Mouse (Mus musculus) neural tube, embryonic 12.5 days (tissue): ENCODE measurements around the gene Gfy. TPM values are rescaled to one million over a fixed set of nuclear protein-coding genes. Genes with fewer than 3 reads are reported as not detected.

Experiments used
- ATAC-seq: fragments of 200-750 bp; cut with Nextera tagmentation; 2 replicates; pipeline ENCODE4 v1.8.0; 2017; ENCODE audit warnings: low read depth, mild to moderate bottlenecking, moderate TSS enrichment, moderate library complexity; ENCODE audit not compliant: low FRiP score
- H3K27ac ChIP-seq: fragments of 300-500 bp; sonication (generic); 2 replicates; pipeline ENCODE4 v1.5.1; 2016
- H3K27me3 ChIP-seq: fragments of 300-500 bp; sonication (generic); replicated peaks from 2 replicates; pipeline ENCODE4 v1.6.1; 2016; ENCODE audit warnings: mild to moderate bottlenecking
- H3K36me3 ChIP-seq: fragments of 300-500 bp; sonication (generic); 2 replicates; pipeline ENCODE4 v1.6.1; 2016; ENCODE audit warnings: mild to moderate bottlenecking
- H3K4me1 ChIP-seq: fragments of 300-500 bp; sonication (generic); 2 replicates; pipeline ENCODE4 v1.6.1; 2016
- H3K4me2 ChIP-seq: fragments of 300-500 bp; sonication (generic); replicated peaks from 2 replicates; pipeline ENCODE4 v1.6.1; 2016; ENCODE audit warnings: mild to moderate bottlenecking
- H3K4me3 ChIP-seq: fragments of 300-500 bp; sonication (generic); 2 replicates; pipeline ENCODE4 v1.5.1; 2016
- H3K9ac ChIP-seq: fragments of 300-500 bp; sonication (generic); 2 replicates; pipeline ENCODE4 v1.6.1; 2016; ENCODE audit warnings: mild to moderate bottlenecking
- H3K9me3 ChIP-seq: fragments of 300-500 bp; sonication (generic); 2 replicates; pipeline ENCODE4 v1.6.1; 2016; ENCODE audit warnings: mild to moderate bottlenecking
- WGBS: fragments of 180-500 bp; shearing (Covaris S2); methylation state at CpG from one replicate; pipeline ENCODE4 v1.1.7; 2016; 5-methylcytosine and 5-hydroxymethylcytosine counted together
- polyA plus RNA-seq: library from polyadenylated mRNA; unstranded; fragments of >200 nt; fragmentation: Nextera tagmentation; extraction: Ambion mirVana; gene quantifications from 2 replicates; pipeline ENCODE4 v1.2.1, GENCODE M21; 2016

Gene Gfy
- polyA plus RNA-seq, 1 experiment from 2014 or later: not detected

DNA sequence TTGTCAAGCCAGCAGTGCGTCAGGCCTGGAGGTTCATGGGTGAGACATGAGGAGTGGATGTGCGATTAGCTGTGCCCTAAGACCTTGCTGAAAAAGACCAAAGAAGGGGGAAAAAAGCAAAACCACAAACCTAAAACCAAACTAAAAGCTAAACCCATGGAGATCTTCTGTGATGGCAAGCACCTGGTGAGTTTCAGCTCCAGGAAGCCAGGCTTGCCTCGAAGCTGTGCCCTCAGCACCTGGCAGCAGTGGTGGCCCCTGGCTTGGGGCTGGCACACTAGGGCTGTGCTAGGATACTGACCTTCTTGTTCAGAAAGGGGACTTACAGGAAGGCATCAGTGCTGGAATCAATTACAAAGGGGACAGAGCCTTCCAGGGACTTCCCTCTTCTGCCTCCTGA lies 38.0 kb downstream of the Gfy start:
- 94% methylated on average over 3 of the region's 3 CpGs for WGBS
- H3K27me3 ChIP-seq: no peaks in the 10 kb centered on the region
- H3K4me3 ChIP-seq: no peak overlapping the region
- H3K9me3 ChIP-seq: no peaks in the 10 kb centered on the region
- H3K4me2 ChIP-seq: no peak overlapping the region
- no peak for ATAC-seq
- H3K9ac ChIP-seq: no peak overlapping the region
- H3K27ac ChIP-seq: no peak overlapping the region
- peaks cover 37% of the 10 kb centered on the region for H3K36me3 ChIP-seq
- 0 out of 2 replicates have a peak, but pooled peaks cover under 1% of the 10 kb centered on the region for H3K4me1 ChIP-seq

DNA sequence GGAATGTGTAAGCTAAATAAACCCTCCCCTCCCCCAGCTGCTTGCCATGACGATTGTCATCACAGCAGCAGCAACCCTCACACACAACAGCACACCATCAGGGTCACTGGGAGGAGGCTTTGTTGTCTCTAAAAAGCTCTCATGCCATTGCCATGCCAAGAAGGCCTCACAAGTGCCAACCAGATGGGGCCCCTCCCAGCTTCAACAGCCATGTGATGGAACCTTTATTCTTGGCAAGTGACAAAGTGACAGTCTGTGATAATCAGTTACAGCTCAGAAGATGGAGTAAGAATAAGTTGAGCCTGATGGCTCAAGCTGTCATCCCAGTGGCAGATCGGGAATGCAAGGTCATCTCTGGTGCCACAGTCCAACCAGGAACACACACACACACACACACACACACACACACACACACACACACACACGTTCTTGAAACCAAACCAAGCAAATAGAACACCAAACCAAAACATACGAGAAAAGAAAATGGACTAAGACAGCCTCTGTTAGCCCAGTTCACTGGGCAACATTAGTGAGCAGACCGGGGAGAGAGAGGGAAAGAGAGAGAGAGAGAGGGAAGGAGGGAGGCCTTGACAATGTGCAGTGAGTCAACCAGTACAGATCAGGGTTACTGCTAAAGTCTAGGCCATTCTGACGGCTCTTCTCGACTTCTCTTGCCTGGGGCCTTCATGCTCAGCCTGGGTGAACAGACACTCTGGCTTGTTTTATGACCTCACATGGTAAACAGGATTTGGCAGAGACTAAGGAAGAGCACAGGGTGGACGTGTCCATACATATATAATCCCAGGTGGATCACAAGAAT lies 39.3 kb downstream of the Gfy start:
- H3K27ac ChIP-seq: no peak overlapping the region
- H3K9me3 ChIP-seq: no peaks in the 10 kb centered on the region
- H3K4me2 ChIP-seq: no peak overlapping the region
- H3K4me3 ChIP-seq: no peak overlapping the region
- WGBS: 87% methylated on average over 8 of the region's 8 CpGs
- no peak for ATAC-seq
- peaks cover 8% of the 10 kb centered on the region; the same call in 1 of the 2 replicates for H3K27me3 ChIP-seq
- H3K4me1 ChIP-seq: peaks cover 6% of the 10 kb centered on the region; the same call in 1 of the 2 replicates
- no peak overlapping the region for H3K9ac ChIP-seq
- H3K36me3 ChIP-seq: peaks cover 27% of the 10 kb centered on the region

DNA sequence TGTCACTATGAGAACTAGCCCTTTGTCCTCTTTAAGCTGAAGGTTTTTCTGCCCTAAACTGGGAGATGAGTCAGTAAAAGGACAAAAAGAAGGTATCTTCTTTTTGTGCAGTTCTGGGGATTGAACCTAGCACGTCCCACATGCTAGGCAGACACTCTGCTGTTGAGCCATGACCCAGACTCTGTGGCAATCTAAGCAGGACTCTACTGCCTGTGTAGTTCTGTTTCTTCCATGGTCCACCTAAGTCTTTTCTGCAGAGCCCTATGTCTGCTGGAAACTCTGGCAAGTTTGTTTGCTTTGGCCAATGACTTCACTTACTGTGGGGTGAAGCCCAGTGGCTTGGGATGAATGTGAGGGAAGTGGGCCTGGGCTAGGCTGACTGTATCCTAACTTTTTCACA lies 41.0 kb downstream of the Gfy start:
- peaks cover 15% of the 10 kb centered on the region; the same call in 1 of the 2 replicates for H3K27me3 ChIP-seq
- H3K9me3 ChIP-seq: no peaks in the 10 kb centered on the region
- WGBS: 76% methylated on average over 1 of the region's 1 CpGs
- no peak overlapping the region for H3K27ac ChIP-seq
- H3K36me3 ChIP-seq: peaks cover 13% of the 10 kb centered on the region; the same call in 1 of the 2 replicates
- peaks cover 6% of the 10 kb centered on the region; the same call in 1 of the 2 replicates for H3K4me1 ChIP-seq
- H3K9ac ChIP-seq: no peak overlapping the region
- ATAC-seq: no peak
- H3K4me3 ChIP-seq: no peak overlapping the region
- no peak overlapping the region for H3K4me2 ChIP-seq

DNA sequence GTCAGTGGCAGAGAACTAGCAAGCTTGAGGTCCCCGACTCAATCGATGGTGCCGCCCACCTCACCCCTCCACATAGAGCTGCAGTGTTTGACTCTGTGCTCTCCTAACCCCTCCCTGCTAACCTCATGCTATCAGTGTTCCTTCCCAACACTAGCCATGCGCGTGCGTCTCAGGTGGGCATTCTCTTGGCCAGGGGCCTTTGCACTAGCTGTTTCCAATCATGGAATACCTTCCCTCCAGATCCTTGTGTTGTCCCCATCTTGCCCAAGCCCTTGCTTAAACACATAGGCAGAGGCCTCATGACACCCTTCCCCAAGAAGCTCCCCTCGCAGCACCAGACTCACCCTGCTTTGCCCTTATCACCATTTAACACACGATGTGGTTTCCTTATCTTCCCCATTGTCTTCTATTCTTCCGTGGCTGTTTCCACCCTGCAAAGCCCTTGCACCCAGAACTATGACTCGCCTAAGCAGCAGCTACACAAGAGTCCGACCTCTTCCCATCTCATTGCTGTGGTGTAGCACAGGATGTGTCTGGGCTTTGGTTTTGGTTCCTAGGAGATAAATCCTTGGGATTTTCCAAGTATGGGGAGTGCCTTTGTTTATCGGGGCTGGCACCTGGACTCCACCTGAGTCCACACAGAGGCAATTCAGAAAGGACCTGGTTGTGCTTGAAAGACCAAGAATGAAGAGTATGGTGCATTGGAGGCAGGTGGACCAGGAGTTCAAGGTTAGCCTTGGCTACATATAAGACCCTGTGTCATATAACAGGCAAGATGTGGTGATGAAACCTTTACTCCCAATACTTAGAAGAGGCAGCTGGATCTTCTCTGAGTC lies 42.0 kb downstream of the Gfy start:
- H3K4me3 ChIP-seq: no peak overlapping the region
- no peak overlapping the region for H3K27ac ChIP-seq
- peaks cover 15% of the 10 kb centered on the region; the same call in 1 of the 2 replicates for H3K27me3 ChIP-seq
- no peak for ATAC-seq
- no peak overlapping the region for H3K9ac ChIP-seq
- H3K4me2 ChIP-seq: no peak overlapping the region
- no peaks in the 10 kb centered on the region for H3K9me3 ChIP-seq
- peaks cover 4% of the 10 kb centered on the region; the same call in 1 of the 2 replicates for H3K36me3 ChIP-seq
- peaks cover 6% of the 10 kb centered on the region; the same call in 1 of the 2 replicates for H3K4me1 ChIP-seq
- 81% methylated on average over 12 of the region's 12 CpGs for WGBS

DNA sequence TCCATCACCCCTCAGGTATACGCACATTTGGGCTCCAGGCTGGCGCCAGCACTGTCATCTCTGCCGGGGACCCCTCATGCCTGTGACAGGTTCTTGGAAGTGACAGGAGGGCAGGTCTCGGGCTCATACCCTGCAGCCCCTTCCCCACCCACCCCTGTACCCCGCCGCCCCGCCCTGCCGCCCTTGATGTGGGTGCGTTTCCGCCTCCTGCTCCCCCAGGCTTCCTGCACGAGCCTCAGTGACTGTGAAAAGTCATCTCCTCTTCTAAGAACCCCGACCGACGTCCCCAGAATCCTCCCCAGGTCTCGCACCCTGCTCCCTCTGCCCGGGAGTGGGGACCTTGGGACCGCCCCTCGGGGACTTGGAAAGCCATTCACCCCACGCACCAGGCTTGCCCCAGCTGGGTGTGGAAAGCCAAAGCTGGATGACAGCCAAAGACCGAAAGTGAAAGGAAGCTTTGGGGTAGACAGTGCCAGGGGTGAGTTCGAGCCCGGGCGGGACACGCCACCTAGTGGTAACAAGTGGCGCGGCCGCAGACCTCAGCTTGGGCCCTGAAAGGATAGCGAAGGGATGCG lies 43.3 kb downstream of the Gfy start, which contains the start of the genes Gm45713 and Flt3l:
Gm45713 (minus strand) TSS at position 239 of the 575 bp plus-strand sequence.
Flt3l (minus strand) TSS at position 440 of the 575 bp plus-strand sequence.
- ATAC-seq: peak; percentile 83
- Histone ChIP-seq H3K4me1 (peaks cover 6% of the 10 kb centered on the region; the same call in 1 of the 2 replicates), H3K36me3 (no peaks in the 10 kb centered on the region), H3K27ac (no peak within 1 kb of the TSS), H3K9me3 (no peaks in the 10 kb centered on the region), H3K4me2 (peak within 1 kb of the TSS; percentile 74), H3K4me3 (peak within 1 kb of the TSS; percentile 44), H3K27me3 (peaks cover 15% of the 10 kb centered on the region; the same call in 1 of the 2 replicates), H3K9ac (peak within 1 kb of the TSS; percentile 56)
- WGBS: 3% methylated on average over 29 of the region's 29 CpGs

DNA sequence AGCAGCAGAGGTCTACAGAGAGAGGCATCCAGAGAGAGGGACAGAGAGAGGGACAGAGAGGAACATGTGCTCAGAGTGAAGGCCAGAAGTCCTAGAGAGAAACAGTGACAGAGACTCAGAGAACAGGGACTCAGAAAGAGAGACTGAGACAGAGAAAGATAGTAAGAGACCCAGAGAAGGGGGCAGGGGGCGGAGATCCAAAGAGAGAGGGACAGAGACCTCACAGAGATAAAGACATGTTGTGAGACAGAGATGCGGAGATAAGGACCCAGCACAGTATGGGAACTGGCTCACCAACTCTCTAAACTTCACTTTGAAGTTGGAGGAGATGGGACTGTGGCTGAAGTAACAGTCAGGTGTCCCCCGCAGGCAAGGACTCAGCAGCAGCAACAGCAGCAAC lies 44.0 kb downstream of the Gfy start:
- H3K27ac ChIP-seq: no peak overlapping the region
- peaks cover 6% of the 10 kb centered on the region; the same call in 1 of the 2 replicates for H3K4me1 ChIP-seq
- 80% methylated on average over 3 of the region's 3 CpGs for WGBS
- no peak for ATAC-seq
- peak overlapping the region; percentile 74 for H3K4me2 ChIP-seq
- no peak overlapping the region for H3K4me3 ChIP-seq
- no peaks in the 10 kb centered on the region for H3K36me3 ChIP-seq
- H3K9me3 ChIP-seq: no peaks in the 10 kb centered on the region
- no peak overlapping the region for H3K9ac ChIP-seq
- H3K27me3 ChIP-seq: peaks cover 15% of the 10 kb centered on the region; the same call in 1 of the 2 replicates

DNA sequence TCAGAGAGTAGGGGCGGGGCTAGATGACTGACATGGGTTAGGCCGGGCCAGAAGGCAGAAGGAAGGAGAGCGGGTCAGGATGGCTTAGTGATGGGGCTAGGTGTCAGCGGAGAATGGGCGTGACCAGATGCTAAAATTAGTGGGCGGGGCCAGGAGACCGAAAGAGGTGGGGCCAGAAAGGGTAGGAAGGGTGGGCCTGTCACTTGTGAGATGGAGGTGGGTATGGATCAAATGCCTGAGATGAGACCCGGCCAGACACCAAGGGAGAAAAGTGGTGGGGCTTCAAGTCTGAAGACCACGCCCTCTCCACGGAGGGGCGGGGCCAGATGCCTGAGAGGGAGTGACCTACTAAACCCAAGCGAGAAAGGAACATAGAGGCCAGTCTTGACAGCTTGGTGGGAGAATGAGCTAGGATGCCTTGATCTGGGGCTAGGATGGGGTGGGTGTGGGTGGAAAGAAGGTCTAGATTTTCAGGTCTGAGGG lies 44.8 kb downstream of the Gfy start:
- Histone ChIP-seq H3K27ac (no peak overlapping the region), H3K9ac (no peak overlapping the region), H3K27me3 (peaks cover 15% of the 10 kb centered on the region; the same call in 1 of the 2 replicates), H3K4me3 (no peak overlapping the region), H3K36me3 (no peaks in the 10 kb centered on the region), H3K4me2 (peak overlapping the region; percentile 21; the same call in 1 of the 2 replicates), H3K9me3 (no peaks in the 10 kb centered on the region), H3K4me1 (peaks cover 6% of the 10 kb centered on the region; the same call in 1 of the 2 replicates)
- WGBS: 6% methylated on average over 12 of the region's 12 CpGs
- no peak for ATAC-seq

DNA sequence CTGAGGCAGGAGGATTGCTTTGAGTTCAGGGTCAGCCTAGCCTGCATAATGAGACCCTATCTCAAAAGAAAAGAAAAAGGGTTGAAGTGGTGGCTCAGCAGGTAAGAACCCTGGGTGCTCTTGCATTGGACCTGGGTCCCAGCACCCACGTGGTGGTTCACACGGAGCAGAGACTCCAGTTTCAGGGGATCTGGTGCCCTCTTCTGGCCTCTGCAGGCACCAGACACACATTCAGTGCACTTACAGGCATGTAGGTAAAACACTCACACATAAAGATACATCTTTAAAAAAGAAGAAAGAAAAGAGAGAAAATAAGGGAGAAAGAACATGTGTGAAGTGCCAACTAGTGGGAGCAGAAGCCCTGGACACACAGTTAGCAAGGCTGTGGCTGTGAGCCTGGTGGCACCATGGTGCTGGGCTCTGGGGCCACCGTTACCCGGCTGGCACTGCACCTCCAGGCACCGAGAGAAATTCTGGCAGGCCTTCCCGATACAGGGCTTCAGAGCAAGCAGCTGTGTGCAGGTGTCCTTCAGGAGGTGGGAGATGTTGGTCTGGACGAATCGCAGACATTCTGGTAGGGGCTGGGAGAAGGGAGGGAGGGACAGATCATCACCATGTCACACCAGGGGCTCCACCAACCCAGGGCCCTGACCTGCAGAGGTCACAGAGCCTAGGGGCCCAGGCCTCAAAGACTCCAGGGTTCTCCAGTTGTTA lies 45.8 kb downstream of the Gfy start:
- no peak overlapping the region for H3K27ac ChIP-seq
- H3K4me3 ChIP-seq: no peak overlapping the region
- no peak overlapping the region for H3K9ac ChIP-seq
- no peak for ATAC-seq
- H3K27me3 ChIP-seq: peaks cover 15% of the 10 kb centered on the region; the same call in 1 of the 2 replicates
- H3K4me1 ChIP-seq: peaks cover 6% of the 10 kb centered on the region; the same call in 1 of the 2 replicates
- H3K9me3 ChIP-seq: no peaks in the 10 kb centered on the region
- WGBS: 72% methylated on average over 8 of the region's 8 CpGs
- H3K4me2 ChIP-seq: no peak overlapping the region
- H3K36me3 ChIP-seq: no peaks in the 10 kb centered on the region

DNA sequence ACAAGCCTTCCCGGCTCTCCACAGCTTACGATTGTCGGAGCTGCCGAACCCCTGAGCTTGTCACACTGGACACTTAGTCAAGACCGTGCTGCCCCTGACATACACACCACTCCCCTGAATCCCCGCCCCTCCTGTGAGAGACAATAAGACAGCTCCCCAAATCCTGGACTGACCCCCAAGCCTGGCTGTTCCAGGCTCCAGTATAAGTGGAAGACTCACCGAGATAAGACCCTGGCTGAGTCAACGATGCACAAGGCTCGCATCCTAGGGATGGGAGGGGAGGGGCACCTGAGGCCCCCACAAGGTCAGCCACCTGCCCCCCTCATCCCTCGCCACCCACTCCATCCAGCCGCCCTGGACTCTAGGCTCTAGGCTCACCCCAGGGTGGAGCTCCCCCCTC lies 47.5 kb downstream of the Gfy start:
- WGBS: 88% methylated on average over 11 of the region's 11 CpGs
- Histone ChIP-seq H3K4me2 (no peak overlapping the region), H3K4me3 (no peak overlapping the region), H3K4me1 (peaks cover 13% of the 10 kb centered on the region), H3K27me3 (peaks cover 15% of the 10 kb centered on the region; the same call in 1 of the 2 replicates), H3K27ac (no peak overlapping the region), H3K9me3 (no peaks in the 10 kb centered on the region), H3K9ac (no peak overlapping the region), H3K36me3 (peaks cover 7% of the 10 kb centered on the region)
- no peak for ATAC-seq

DNA sequence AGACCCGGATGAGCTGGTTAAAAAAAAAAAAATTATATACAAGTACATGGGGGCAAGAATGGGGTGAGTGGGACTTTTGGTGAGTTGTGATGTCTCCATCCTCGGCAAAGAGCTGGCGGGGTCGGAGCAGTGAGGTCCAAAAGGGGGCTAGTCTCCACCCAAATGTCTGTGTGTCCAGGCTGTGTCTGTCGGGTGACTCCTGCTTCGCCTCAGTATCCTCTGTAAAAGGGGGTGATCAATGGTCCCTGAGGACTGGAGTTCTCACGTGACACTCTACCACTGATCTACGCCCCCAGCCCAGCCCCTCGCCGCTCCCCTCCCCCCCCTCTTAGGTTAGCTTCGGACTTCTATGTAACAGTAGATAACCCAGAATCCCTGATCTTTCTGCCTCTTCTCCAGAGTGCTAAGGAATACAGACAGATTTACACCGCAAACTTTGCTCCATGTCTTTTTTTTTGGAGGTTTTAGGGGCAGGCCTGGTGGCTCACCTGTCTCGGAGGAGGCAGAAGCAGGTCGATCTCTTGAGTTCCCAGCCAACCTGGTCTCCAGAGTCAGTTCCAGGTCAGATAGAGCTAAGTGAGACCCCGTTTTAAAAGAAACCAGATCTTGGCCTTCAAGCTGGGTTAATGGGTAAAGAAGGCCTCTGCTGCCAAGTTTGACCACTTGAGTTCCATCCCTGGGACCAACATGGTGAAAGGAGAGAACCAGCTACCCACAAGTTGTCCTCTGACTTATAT lies 49.4 kb downstream of the Gfy start:
- no peak for ATAC-seq
- H3K4me2 ChIP-seq: peak overlapping the region; percentile 65
- no peak overlapping the region for H3K4me3 ChIP-seq
- H3K27me3 ChIP-seq: peaks cover 5% of the 10 kb centered on the region; the same call in 1 of the 2 replicates
- H3K36me3 ChIP-seq: peaks cover 25% of the 10 kb centered on the region
- H3K27ac ChIP-seq: no peak overlapping the region
- H3K9ac ChIP-seq: no peak overlapping the region
- H3K4me1 ChIP-seq: peaks cover 17% of the 10 kb centered on the region
- no peaks in the 10 kb centered on the region for H3K9me3 ChIP-seq
- WGBS: 49% methylated on average over 15 of the region's 15 CpGs
